Mouse (Mus musculus) heart, adult 11 months (tissue): ENCODE data around the gene Zfp507.

Experiments used
- DNase-seq: peaks from one replicate; pipeline ENCODE4 v3.0.0; 2022

The Zfp507 gene

DNA sequence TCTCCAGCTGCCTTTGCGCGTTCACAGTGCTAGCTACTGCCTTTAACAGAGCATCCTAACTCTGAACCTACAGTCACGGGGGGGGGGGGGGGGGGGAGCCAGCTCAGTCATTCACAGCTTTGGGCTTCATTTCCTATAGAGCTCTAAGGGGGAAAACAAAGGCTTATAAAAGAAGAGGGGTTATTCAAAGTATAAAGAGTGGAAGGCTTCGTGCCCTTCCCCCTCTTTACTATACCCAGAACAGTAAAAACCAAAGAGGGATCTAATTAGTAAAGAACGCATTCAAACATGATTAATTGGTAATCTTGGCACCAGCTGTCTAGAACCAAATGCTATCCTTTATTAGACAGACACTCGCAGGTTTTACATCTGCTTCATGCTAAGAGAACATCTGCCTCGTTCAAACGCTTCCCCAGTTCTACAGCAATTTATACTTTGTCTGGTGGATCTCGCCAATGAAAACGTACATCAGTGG is 70.2 kb downstream of the Zfp507 start:
- DNase-seq, result no peak

DNA sequence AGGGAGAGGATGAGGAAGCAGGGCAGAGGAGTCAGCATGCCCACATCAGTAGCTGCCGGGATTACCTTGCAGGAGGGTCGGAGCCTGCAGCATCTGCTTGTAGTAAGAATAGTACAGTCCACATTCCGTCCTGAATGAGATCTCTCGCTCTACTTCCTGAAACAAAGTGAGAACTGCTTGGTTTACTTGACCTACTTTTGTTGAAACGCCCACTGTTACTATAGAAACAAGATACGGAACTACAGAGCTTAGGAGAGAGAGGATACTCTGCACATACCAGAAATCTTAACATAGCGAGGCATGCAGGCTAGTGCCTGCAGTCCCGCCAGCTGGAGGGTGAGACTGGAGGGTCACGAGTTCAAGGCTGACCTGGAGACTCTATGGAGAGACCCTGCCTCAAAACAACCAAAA is 73.2 kb downstream of the Zfp507 start:
- no peak for DNase-seq

DNA sequence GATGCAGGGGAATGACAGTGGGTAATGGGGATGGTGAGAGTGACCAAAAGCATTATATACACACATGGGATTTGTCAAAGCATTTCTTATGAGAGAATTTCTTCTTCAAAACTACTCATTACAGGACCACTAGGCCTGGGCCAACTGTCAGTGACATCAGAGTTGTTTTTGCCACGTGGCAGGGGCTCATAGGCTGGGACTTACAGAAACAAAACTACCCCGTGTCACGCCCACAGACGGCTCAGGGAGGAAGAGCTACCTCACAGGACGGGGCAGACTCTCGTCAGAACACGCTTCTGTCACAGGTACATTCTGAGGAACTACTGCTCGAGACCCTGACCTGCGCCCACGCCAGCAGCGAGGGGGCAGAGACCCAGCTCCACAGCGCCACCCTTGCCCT is 74.4 kb downstream of the Zfp507 start:
- no peak for DNase-seq

DNA sequence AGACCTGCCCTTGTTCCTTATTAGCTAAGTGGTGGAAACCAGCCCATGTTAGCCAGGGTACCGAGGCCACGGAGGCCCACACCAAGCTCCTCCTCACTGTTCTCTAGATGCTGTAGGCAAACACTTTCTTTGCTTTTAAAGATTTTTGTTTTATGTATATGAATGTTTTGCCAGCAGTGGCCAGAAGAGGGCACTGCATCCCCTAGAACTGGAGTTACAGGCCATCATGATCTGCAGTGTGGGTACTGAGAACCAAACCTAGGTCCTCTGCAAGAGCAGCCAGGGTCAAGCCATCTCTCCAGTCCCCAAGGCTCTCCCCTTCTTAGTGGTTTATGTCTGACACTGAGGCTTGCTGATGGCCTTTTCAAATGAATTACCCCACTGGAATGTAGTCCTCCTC is 79.8 kb downstream of the Zfp507 start:
- no peak for DNase-seq
